12 mouse cellular contexts compared by ENCODE assay signal in the genomic region with DNA sequence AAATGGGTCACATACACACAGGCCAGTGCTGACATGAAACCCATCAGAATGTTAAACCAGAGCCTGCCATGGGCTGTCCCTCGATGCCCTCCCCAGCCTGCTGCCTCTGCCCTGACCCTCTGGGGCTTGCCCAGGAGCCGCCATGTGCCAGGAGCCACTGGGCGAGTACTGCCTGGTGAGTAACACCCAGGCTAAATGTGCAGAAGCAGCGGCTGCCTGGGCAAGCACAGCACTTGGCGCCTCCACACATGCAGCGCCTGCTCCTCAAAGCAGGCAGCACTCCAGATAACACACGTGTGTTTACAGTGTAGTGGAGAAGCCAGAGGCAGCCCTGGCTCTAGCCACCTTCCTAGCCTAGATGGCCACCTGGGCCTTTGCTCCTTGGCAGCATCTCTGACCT. TPM values are rescaled to one million over a fixed set of nuclear protein-coding genes. Genes with fewer than 3 reads are reported as not detected.
A peak's percentile ranks its signal among the peaks of the same experiment; 100 is the strongest.
DNase-seq lines count a peak whose midpoint lies in the region; ATAC-seq and TF ChIP-seq lines count a peak whose summit lies in the region.
"Had no signal": no experiment of that assay in that cellular context is flagged by ENCODE, and none has a peak within 500 bp of the region (broad histone marks: within the 10 kb centered on the region; RNA-seq: fewer than 3 reads in every experiment).

No protein-coding gene starts in this region.

- 57% methylated on average over 7 of the region's 7 CpGs for WGBS in heart, embryonic 12.5 days
- 95% methylated on average over 7 of the region's 7 CpGs for WGBS in midbrain, postnatal 0 days

- intact Hi-C loops in left cerebral cortex, postnatal 10 days (cut with DNase I): no loop called here

- no peak for ATAC-seq in heart, embryonic 12.5 days (ENCODE audit: insufficient number of reproducible peaks, low FRiP score)
- ATAC-seq in midbrain, postnatal 0 days (ENCODE audit: low FRiP score): no peak
- ATAC-seq: intestine, embryonic 15.5 days had no signal

- H3K36me3 ChIP-seq in heart, embryonic 12.5 days: peaks cover 5% of the 10 kb centered on the region; the same call in 1 of the 2 replicates
- peaks cover 14% of the 10 kb centered on the region for H3K36me3 ChIP-seq in midbrain, postnatal 0 days (ENCODE audit: insufficient read depth, low read length)

- no peaks in the 10 kb centered on the region for H3K27me3 ChIP-seq in heart, embryonic 12.5 days (replicated peaks)
- H3K27me3 ChIP-seq in midbrain, postnatal 0 days (ENCODE audit: insufficient read depth, low read length): no peaks in the 10 kb centered on the region
- H3K27me3 ChIP-seq: intestine, embryonic 15.5 days; megakaryocyte, embryonic 14.5 days had no signal

- no peaks in the 10 kb centered on the region for H3K9me3 ChIP-seq in heart, embryonic 12.5 days (replicated peaks)
- H3K9me3 ChIP-seq in midbrain, postnatal 0 days (ENCODE audit: low read length): no peaks in the 10 kb centered on the region
- H3K9me3 ChIP-seq: intestine, embryonic 15.5 days; megakaryocyte, embryonic 14.5 days had no signal

- 0 out of 2 replicates have a peak overlapping the region, but pooled peaks have one; percentile 20 for H3K27ac ChIP-seq in heart, embryonic 12.5 days (ENCODE audit: poor library complexity, severe bottlenecking)
- no peak overlapping the region for H3K27ac ChIP-seq in midbrain, postnatal 0 days (ENCODE audit: low read depth, low read length)
- H3K27ac ChIP-seq: intestine, embryonic 15.5 days had no signal

- no peak for TF ChIP-seq CTCF in midbrain, postnatal 0 days (IDR thresholded peaks at IDR 0.05)

- peak overlapping the region; percentile 29; the same call in 1 of the 2 replicates for H3K9ac ChIP-seq in heart, embryonic 12.5 days
- H3K9ac ChIP-seq in midbrain, postnatal 0 days (replicated peaks; ENCODE audit: low read length, poor library complexity, severe bottlenecking): no peak overlapping the region
- H3K9ac ChIP-seq: intestine, embryonic 15.5 days had no signal

- peak; percentile 96 for DNase-seq in heart, adult 11 months
- DNase-seq in heart, adult 8-10 months (ENCODE audit: low spot score): no peak
- peak; percentile 70 for DNase-seq in right cerebral cortex, postnatal 25 days
- no peak for DNase-seq in right cerebral cortex, adult 2 months (ENCODE audit: low spot score in 2 of 2)
- DNase-seq in embryo, embryonic 10 days (ENCODE audit: low spot score): no peak
- DNase-seq in left cerebral cortex, postnatal 10 days (ENCODE audit: extremely low spot score in 1 of 2, low spot score in 2 of 2): no peak
- DNase-seq in midbrain, postnatal 0 days (ENCODE audit: low spot score): no peak
- DNase-seq: spleen, adult 18-20 months; thymus, adult 2 months had no signal

- no peak overlapping the region for H3K4me2 ChIP-seq in heart, embryonic 12.5 days
- no peak overlapping the region for H3K4me2 ChIP-seq in midbrain, postnatal 0 days (ENCODE audit: low read depth, low read length, poor library complexity, severe bottlenecking)
- H3K4me2 ChIP-seq: intestine, embryonic 15.5 days had no signal

- H3K4me1 ChIP-seq in heart, embryonic 12.5 days (replicated peaks): peaks cover 83% of the 10 kb centered on the region
- H3K4me1 ChIP-seq in midbrain, postnatal 0 days (ENCODE audit: insufficient read depth, low read length): peaks cover 26% of the 10 kb centered on the region

- no peak overlapping the region for H3K4me3 ChIP-seq in heart, embryonic 12.5 days
- no peak overlapping the region for H3K4me3 ChIP-seq in midbrain, postnatal 0 days (ENCODE audit: low read depth, low read length)
- H3K4me3 ChIP-seq: intestine, embryonic 15.5 days; megakaryocyte, embryonic 14.5 days had no signal

RNA-seq across cellular contexts. Expression of a gene that starts 8.2 kb away (rescaled TPM):
- total RNA-seq in heart, adult 8-10 months (2022): 10 to 100 TPM; 37.7 to 46.3 (median 39.9) TPM
- polyA plus RNA-seq in heart, embryonic 12.5 days (2016; fragmentation: Nextera tagmentation; extraction: Ambion mirVana): 12.9 and 14.3 TPM in 2 replicates
- total RNA-seq in left cerebral cortex, postnatal 10 days (2021): 100 to 1,000 TPM; 214 to 236 TPM
- total RNA-seq in midbrain, postnatal 0 days (2014; rRNA removed): 90.5 and 101 TPM in 2 replicates
- polyA plus RNA-seq in midbrain, postnatal 0 days (2015; fragmentation: Nextera tagmentation; extraction: Ambion mirVana): 35.2 and 37.7 TPM in 2 replicates

Comparison
In these comparisons a context has a peak if more than half of its experiments do, and no peak if none do; other contexts are left out.
1. DNase-seq: peak in heart, adult 11 months (single experiment) and right cerebral cortex, postnatal 25 days (single experiment); none in heart, adult 8-10 months (single experiment), right cerebral cortex, adult 2 months (0 of 2), embryo, embryonic 10 days (single experiment), left cerebral cortex, postnatal 10 days (0 of 2) and midbrain, postnatal 0 days (single experiment).